Mouse (Mus musculus) testis, adult 2 months (tissue): ENCODE measurements at regions not wholly inside any gene's neighbourhood (a gene's known extent, or its start where the extent isn't known, plus 50 kb on each side); places are given as distances from the start of the nearest gene placed in this dataset.

ENCODE experiments used
- CTCF ChIP-seq: fragments of 200-500 bp; IDR thresholded peaks from 2 replicates; pipeline ENCODE4 v1.5.1; 2012; ENCODE audit warnings: low read depth, mild to moderate bottlenecking, inconsistent platforms, low read length, moderate library complexity; ENCODE audit not compliant: control insufficient read depth, insufficient read depth, insufficient replicate concordance
- POLR2A ChIP-seq: fragments of 200-500 bp; IDR thresholded peaks from 2 replicates; pipeline ENCODE4 v1.6.1; 2012; ENCODE audit warnings: low read depth, mild to moderate bottlenecking, inconsistent platforms, low read length, moderate library complexity; ENCODE audit not compliant: control insufficient read depth

DNA sequence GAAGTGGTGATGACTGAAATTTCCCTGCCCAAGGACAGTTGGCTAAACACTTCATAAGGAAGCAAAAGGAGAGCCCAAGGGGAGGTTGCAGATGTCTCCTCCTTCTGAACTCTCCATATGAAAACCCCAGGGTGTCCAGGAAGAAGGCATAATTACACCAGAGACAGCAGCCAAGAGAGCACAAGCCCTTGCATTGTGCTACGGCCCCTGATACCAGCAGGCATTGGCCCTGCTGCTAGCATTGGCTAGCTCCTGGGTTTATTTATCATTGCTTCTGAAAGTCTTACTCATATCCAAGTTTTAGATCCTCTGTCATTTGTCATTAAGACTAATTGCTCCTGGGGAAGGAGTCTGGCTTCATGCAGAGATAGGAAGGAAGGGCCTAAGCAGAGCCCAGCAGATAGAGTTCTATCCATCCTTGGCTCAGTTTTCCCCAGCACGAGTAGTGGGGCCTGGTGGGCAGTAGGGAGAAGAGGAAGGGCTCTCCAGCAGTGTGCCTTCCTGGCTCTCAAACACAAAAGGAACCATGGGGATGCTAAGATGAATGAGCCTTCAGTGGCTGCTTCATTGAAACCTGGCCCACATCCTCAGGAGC, 98.5 kb upstream of the Tmc3 start:
- no peak for TF ChIP-seq CTCF
- TF ChIP-seq POLR2A: no peak
